Mouse (Mus musculus): ENCODE data around the gene Gm12830. TPM values are rescaled to one million over a fixed set of nuclear protein-coding genes. Genes with fewer than 3 reads are reported as not detected.

Gm12830 gene
- polyA plus RNA-seq, 1 experiment, result not detected

DNA sequence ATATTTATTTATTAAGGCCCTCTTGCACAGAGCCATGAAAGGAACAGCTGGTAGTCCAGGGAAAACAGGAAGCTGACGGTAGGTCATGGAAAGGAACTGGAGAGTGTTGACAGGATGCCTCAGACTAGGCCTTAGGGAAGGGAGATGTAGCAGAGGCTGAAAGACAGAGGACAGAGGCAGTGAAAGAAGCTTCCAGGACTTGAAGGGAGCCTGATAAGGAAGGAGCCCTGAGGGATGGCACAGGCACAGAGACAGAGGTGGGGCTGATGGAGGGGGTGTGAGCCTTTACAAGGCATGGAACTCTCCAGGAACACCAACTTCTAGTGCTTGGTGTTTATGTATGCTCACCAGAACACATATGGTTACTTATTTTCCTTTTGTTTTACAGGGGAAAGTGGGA is 23.1 kb downstream of the Gm12830 start:
- Histone ChIP-seq H3K4me3 (ENCODE audit: low read depth, low read length) (no peak overlapping the region), H3K4me1 (ENCODE audit: control insufficient read depth, insufficient read depth, insufficient read length, low read length) (peaks cover 4% of the 10 kb centered on the region; the same call in 1 of the 2 replicates), H3K36me3 (ENCODE audit: control insufficient read depth, insufficient read depth, low read length) (no peaks in the 10 kb centered on the region), H3K27ac (ENCODE audit: insufficient read depth, low read depth, low read length) (no peak overlapping the region), H3K27me3 (ENCODE audit: control insufficient read depth, insufficient read depth, low read length) (peaks cover 10% of the 10 kb centered on the region)
- WGBS, result 82% methylated on average over 1 of the region's 1 CpGs
- TF ChIP-seq CTCF (IDR thresholded peaks at IDR 0.05; ENCODE audit: extremely low read depth, insufficient read length, insufficient replicate concordance, low read depth, low read length), result no peak
- no peak for TF ChIP-seq POLR2A (IDR thresholded peaks at IDR 0.05; ENCODE audit: low read depth, low read length)

DNA sequence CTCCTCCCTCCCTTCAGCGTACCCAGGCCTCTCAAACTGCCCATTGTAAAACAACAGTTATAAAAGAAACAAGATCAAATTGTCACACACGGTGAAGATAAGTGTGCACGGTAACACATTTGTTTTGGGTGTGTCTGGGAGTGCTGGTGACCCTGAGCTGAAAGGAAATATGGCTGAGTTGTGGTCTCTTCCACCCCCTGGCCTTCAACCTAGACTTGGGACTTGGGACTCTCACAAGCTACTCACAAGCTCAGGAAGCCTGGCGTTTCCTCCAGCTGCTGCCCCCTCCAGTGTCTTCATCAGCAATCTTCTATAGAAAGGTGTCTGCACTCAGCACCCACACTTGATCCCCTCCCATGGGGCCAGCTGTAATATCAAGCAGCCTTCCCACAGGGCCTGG is 24.1 kb downstream of the Gm12830 start:
- TF ChIP-seq POLR2A (IDR thresholded peaks at IDR 0.05; ENCODE audit: low read depth, low read length) (no peak), CTCF (IDR thresholded peaks at IDR 0.05; ENCODE audit: extremely low read depth, insufficient read length, insufficient replicate concordance, low read depth, low read length) (no peak)
- 23% methylated on average over 4 of the region's 4 CpGs for WGBS
- H3K4me3 ChIP-seq (ENCODE audit: low read depth, low read length), result no peak overlapping the region

DNA sequence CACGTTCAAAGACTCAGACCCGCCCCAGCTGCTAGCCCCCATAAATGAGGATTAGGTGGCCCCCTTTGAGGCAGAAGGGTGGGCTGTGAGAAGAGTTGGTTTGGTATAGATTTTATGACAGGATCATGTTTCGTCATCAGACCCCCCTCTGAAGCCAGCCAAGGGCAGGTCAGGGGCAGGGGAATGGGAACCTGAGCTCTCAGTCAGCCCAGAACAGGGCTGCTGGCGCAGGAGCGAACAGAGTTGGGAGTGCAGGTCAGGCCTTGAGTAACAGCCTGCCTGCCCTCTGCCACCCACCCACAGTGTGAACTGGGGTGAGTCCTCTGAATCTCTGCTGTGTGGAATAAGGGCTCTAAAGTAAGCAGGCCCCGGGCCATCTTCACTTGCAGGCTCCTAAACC is 25.2 kb downstream of the Gm12830 start:
- H3K36me3 ChIP-seq (ENCODE audit: control insufficient read depth, insufficient read depth, low read length), result no peaks in the 10 kb centered on the region
- H3K4me1 ChIP-seq (ENCODE audit: control insufficient read depth, insufficient read depth, insufficient read length, low read length), result peaks cover 4% of the 10 kb centered on the region; the same call in 1 of the 2 replicates
- H3K27me3 ChIP-seq (ENCODE audit: control insufficient read depth, insufficient read depth, low read length), result peaks cover 10% of the 10 kb centered on the region
- WGBS, result 83% methylated on average over 6 of the region's 6 CpGs
- TF ChIP-seq CTCF (IDR thresholded peaks at IDR 0.05; ENCODE audit: extremely low read depth, insufficient read length, insufficient replicate concordance, low read depth, low read length) (no peak), POLR2A (IDR thresholded peaks at IDR 0.05; ENCODE audit: low read depth, low read length) (no peak)
- no peak overlapping the region for H3K4me3 ChIP-seq (ENCODE audit: low read depth, low read length)
- H3K27ac ChIP-seq (ENCODE audit: insufficient read depth, low read depth, low read length), result no peak overlapping the region

More for the DNA sequence above, 24.1 kb downstream of the Gm12830 start:
- H3K27ac ChIP-seq (ENCODE audit: insufficient read depth, low read depth, low read length), result no peak overlapping the region
- H3K27me3 ChIP-seq (ENCODE audit: control insufficient read depth, insufficient read depth, low read length), result peaks cover 10% of the 10 kb centered on the region
- peaks cover 4% of the 10 kb centered on the region; the same call in 1 of the 2 replicates for H3K4me1 ChIP-seq (ENCODE audit: control insufficient read depth, insufficient read depth, insufficient read length, low read length)
- H3K36me3 ChIP-seq (ENCODE audit: control insufficient read depth, insufficient read depth, low read length), result no peaks in the 10 kb centered on the region

DNA sequence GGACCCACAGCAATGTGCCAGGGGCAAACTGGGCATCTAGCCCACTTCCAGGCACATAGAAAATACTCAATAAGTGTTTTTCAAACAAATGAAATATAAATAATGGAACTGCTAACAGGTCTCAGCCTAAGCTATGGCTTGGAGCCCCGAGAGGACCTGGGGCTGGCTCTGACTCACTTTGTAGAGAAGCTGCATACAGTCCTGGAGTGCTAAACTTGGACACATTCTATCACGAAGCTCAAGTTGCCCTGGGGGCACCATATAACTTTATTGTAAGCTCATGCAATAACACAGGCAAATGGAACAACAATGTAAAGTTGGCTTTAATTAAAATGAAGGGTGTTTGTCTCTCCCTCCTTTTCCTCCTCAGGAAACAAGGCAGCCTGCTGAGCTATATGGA is 32.4 kb downstream of the Gm12830 start:
- no peak overlapping the region for H3K27ac ChIP-seq (ENCODE audit: insufficient read depth, low read depth, low read length)
- no peaks in the 10 kb centered on the region for H3K36me3 ChIP-seq (ENCODE audit: control insufficient read depth, insufficient read depth, low read length)
- H3K27me3 ChIP-seq (ENCODE audit: control insufficient read depth, insufficient read depth, low read length), result peaks cover 2% of the 10 kb centered on the region
- no peak overlapping the region for H3K4me3 ChIP-seq (ENCODE audit: low read depth, low read length)
- WGBS, result 69% methylated on average over 2 of the region's 2 CpGs
- TF ChIP-seq CTCF (IDR thresholded peaks at IDR 0.05; ENCODE audit: extremely low read depth, insufficient read length, insufficient replicate concordance, low read depth, low read length) (no peak), POLR2A (IDR thresholded peaks at IDR 0.05; ENCODE audit: low read depth, low read length) (no peak)
- no peaks in the 10 kb centered on the region for H3K4me1 ChIP-seq (ENCODE audit: control insufficient read depth, insufficient read depth, insufficient read length, low read length)

DNA sequence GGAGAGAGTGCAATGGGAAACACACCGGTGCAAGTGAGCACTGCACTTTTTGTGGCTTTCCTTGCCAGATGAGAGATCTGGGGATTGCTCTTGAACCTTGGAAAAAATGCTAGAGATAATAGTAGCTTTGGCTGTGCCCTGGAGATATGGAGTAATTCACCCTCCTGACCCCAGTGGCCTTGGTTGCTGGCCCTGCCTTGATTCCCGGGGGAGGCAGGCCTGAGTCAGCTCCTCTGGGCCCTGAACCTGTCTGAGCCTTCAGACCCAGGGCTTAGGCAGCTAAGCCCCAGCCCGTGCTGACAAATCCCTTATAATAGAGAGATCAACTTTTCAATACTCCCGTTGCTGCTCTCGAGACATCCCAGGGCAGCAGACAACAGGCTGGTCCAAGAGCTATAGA is 36.9 kb downstream of the Gm12830 start:
- H3K36me3 ChIP-seq (ENCODE audit: control insufficient read depth, insufficient read depth, low read length), result no peaks in the 10 kb centered on the region
- TF ChIP-seq CTCF (IDR thresholded peaks at IDR 0.05; ENCODE audit: extremely low read depth, insufficient read length, insufficient replicate concordance, low read depth, low read length), result no peak
- TF ChIP-seq POLR2A (IDR thresholded peaks at IDR 0.05; ENCODE audit: low read depth, low read length), result no peak
- H3K27me3 ChIP-seq (ENCODE audit: control insufficient read depth, insufficient read depth, low read length), result peaks cover under 1% of the 10 kb centered on the region
- H3K27ac ChIP-seq (ENCODE audit: insufficient read depth, low read depth, low read length), result no peak overlapping the region
- 35% methylated on average over 5 of the region's 5 CpGs for WGBS
- H3K4me3 ChIP-seq (ENCODE audit: low read depth, low read length), result no peak overlapping the region
- no peaks in the 10 kb centered on the region for H3K4me1 ChIP-seq (ENCODE audit: control insufficient read depth, insufficient read depth, insufficient read length, low read length)

DNA sequence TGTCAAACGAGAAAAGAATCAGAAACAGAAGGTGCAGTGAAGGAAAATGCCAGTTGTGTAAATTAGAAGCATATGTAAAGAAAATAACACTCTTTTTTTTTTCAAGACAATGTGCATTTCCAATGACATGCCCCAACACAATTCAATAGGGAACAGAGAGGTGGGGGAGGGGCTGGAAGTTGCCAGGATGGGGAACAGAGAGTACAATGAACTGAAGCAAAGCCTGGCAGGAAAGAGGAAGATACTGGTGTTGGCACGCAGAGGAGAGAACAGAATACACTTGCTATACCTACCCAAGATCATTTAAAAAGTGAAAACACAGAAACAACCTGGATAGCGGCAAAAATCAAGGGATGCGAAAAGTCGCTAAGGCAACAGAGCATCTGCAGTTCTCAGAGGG is 41.6 kb downstream of the Gm12830 start:
- no peak for TF ChIP-seq CTCF (IDR thresholded peaks at IDR 0.05; ENCODE audit: extremely low read depth, insufficient read length, insufficient replicate concordance, low read depth, low read length)
- no peak for TF ChIP-seq POLR2A (IDR thresholded peaks at IDR 0.05; ENCODE audit: low read depth, low read length)
- no peaks in the 10 kb centered on the region for H3K27me3 ChIP-seq (ENCODE audit: control insufficient read depth, insufficient read depth, low read length)
- H3K36me3 ChIP-seq (ENCODE audit: control insufficient read depth, insufficient read depth, low read length), result no peaks in the 10 kb centered on the region
- H3K4me1 ChIP-seq (ENCODE audit: control insufficient read depth, insufficient read depth, insufficient read length, low read length), result no peaks in the 10 kb centered on the region
- no peak overlapping the region for H3K4me3 ChIP-seq (ENCODE audit: low read depth, low read length)
- 86% methylated on average over 5 of the region's 5 CpGs for WGBS
- no peak overlapping the region for H3K27ac ChIP-seq (ENCODE audit: insufficient read depth, low read depth, low read length)

DNA sequence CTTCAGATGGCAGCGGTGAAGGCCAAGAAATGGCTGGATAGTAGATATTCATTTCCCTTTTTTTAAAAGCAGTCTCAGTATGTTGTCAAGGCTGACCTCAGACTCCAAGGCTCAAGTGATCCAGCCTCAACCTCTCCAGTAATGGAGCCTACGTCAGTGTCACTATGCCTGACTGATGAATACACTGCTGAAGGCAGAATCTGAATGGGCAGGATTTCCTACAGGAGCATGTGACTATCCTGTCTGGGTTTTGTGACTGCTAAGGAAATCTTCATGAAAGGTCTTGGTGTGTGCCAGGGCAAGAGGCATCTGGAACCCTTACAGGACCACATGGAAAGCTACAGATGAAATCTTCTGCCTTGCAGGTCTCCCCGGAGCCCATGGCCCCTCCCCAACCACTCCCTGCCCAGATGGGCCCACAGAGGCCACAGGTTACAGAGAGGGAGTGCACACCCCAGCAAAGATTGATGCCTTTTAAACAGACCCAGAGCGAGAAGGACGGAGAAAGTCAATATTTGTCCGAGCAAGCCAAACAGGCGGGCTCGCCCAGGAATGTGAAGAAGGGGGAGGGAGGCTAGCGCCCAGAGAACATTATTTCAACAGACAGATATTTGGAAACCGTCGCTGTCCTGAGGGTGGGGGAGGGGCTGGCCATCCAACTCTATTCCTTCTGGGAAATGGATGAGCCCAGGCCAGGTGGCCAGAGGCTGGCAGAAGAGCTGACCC is 48.4 kb downstream of the Gm12830 start:
- TF ChIP-seq POLR2A (IDR thresholded peaks at IDR 0.05; ENCODE audit: low read depth, low read length) (no peak), CTCF (IDR thresholded peaks at IDR 0.05; ENCODE audit: extremely low read depth, insufficient read length, insufficient replicate concordance, low read depth, low read length) (no peak)
- 26% methylated on average over 11 of the region's 11 CpGs for WGBS
- no peaks in the 10 kb centered on the region for H3K36me3 ChIP-seq (ENCODE audit: control insufficient read depth, insufficient read depth, low read length)
- H3K4me1 ChIP-seq (ENCODE audit: control insufficient read depth, insufficient read depth, insufficient read length, low read length), result no peaks in the 10 kb centered on the region
- no peaks in the 10 kb centered on the region for H3K27me3 ChIP-seq (ENCODE audit: control insufficient read depth, insufficient read depth, low read length)
- no peak overlapping the region for H3K4me3 ChIP-seq (ENCODE audit: low read depth, low read length)
- no peak overlapping the region for H3K27ac ChIP-seq (ENCODE audit: insufficient read depth, low read depth, low read length)
